Mouse (Mus musculus): ENCODE results near the gene Olfr366. TPM values are rescaled to one million over a fixed set of nuclear protein-coding genes. Genes with fewer than 3 reads are reported as not detected.
"Not testable (repeated sequence)": the region's sequence is repeated elsewhere in the genome, so short reads cannot be mapped to it uniquely, and the experiment has no call there.

Olfr366 gene
- not detected in 2 replicates for polyA plus RNA-seq (2015; fragmentation: Nextera tagmentation; extraction: Ambion mirVana)

DNA sequence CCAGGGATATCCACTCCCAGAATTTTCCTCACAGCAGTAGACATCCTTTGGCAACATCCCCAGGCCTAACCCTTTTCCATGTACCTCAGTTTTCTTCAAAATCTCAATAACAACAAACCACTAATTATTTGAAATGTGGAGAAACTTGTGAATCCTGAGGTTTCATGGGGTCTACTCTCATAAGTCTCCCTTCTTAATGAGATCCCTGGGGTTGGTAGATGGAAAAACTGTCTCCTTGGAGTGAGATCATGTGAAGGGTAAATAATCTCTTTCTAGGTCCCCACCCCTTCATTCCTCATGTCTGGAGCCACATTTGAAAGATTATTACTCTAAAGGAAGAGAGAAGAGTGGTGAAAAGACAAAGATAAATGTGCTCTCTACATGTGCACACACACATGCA is at the start of gene Olfr366:
Olfr366 (plus strand) TSS at position 301 of the 400 bp plus-strand sequence.
- Histone ChIP-seq H3K9ac (no peak within 1 kb of the TSS), H3K4me3 (replicated peaks) (no peak within 1 kb of the TSS), H3K4me1 (replicated peaks) (no peaks in the 10 kb centered on the region), H3K27ac (no peak within 1 kb of the TSS), H3K4me2 (replicated peaks) (no peak within 1 kb of the TSS), H3K9me3 (no peaks in the 10 kb centered on the region), H3K27me3 (replicated peaks) (no peaks in the 10 kb centered on the region), H3K36me3 (no peaks in the 10 kb centered on the region)
- no peak for ATAC-seq

DNA sequence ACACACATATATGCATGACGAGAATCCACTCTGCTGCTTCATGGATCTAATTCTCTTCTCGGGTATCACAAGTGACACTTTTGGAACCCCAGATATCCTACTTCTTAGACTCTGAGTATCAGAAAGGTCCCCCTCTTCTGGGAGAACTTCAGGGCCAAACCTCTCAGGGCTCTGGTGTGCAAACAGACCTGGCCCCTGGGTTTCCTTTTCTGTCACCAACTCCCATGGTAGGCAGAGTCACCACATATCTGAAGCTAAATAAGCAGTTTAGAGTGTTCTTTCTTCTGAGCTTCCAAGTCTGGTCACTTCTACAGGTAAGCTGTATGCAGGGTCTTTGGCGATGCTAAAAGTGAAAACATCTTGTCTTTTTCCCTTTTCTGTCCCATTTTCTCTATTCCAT is 23.5 kb upstream of the Olfr366 start, which contains the start of gene Olfr365:
Olfr365 (plus strand) TSS at position 301 of the 400 bp plus-strand sequence.
- Histone ChIP-seq H3K9ac (no peak within 1 kb of the TSS), H3K27me3 (replicated peaks) (no peaks in the 10 kb centered on the region), H3K4me1 (replicated peaks) (no peaks in the 10 kb centered on the region), H3K36me3 (no peaks in the 10 kb centered on the region), H3K27ac (no peak within 1 kb of the TSS), H3K9me3 (no peaks in the 10 kb centered on the region), H3K4me3 (replicated peaks) (no peak within 1 kb of the TSS), H3K4me2 (replicated peaks) (no peak within 1 kb of the TSS)
- 67% methylated on average over 3 of the region's 3 CpGs for WGBS
- no peak for ATAC-seq

DNA sequence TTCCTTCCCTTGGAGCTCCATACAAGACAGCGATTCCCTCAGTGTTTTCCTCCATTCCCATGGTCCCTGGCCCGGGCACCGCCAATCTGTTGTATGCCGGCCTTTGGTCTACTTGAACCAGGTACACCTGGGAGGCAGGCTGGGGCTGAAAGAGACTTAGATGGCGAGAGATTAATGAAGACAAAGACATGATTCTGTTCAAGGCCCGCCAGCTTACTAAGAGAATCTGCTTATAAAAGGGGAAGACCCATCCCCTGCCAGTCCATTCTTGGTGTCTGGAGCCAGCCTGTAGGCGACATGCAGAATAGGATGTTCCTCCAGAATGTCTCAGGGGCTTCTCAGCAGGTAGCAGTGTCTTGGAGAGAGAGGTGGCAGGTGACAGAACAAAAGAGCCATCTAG is 50.4 kb downstream of the Olfr366 start:
- WGBS: 81% methylated on average over 7 of the region's 7 CpGs
- not testable (repeated sequence) for ATAC-seq

More for the DNA sequence above, 50.4 kb downstream of the Olfr366 start:
- H3K4me3 ChIP-seq (replicated peaks); H3K9ac ChIP-seq; H3K4me2 ChIP-seq (replicated peaks); H3K27ac ChIP-seq; H3K27me3 ChIP-seq (replicated peaks); H3K9me3 ChIP-seq; H3K36me3 ChIP-seq; H3K4me1 ChIP-seq (replicated peaks): not testable (repeated sequence)

Other genes with a start within 250 kb of the Olfr366 start
- gene Olfr357, start 217.7 kb upstream of the Olfr366 start, polyA plus RNA-seq (2015; fragmentation: Nextera tagmentation; extraction: Ambion mirVana): not detected in 2 replicates
- not detected in 2 replicates for gene Olfr358, start 202.2 kb upstream of the Olfr366 start, polyA plus RNA-seq (2015; fragmentation: Nextera tagmentation; extraction: Ambion mirVana)
- not detected in 2 replicates for gene Olfr360, start 145.8 kb upstream of the Olfr366 start, polyA plus RNA-seq (2015; fragmentation: Nextera tagmentation; extraction: Ambion mirVana)
- not detected in 2 replicates for gene Olfr361, start 122.3 kb upstream of the Olfr366 start, polyA plus RNA-seq (2015; fragmentation: Nextera tagmentation; extraction: Ambion mirVana)
- not detected in 2 replicates for gene Olfr362, start 93.7 kb upstream of the Olfr366 start, polyA plus RNA-seq (2015; fragmentation: Nextera tagmentation; extraction: Ambion mirVana)
- gene Olfr364-ps1, start 72.3 kb upstream of the Olfr366 start, polyA plus RNA-seq (2015; fragmentation: Nextera tagmentation; extraction: Ambion mirVana): not detected in 2 replicates
- not detected in 2 replicates for gene Olfr365, start 23.4 kb upstream of the Olfr366 start, polyA plus RNA-seq (2015; fragmentation: Nextera tagmentation; extraction: Ambion mirVana)
- gene Olfr368, start 114.9 kb downstream of the Olfr366 start, polyA plus RNA-seq (2015; fragmentation: Nextera tagmentation; extraction: Ambion mirVana): not detected in 2 replicates
- gene Pdcl, start 147.8 kb downstream of the Olfr366 start, polyA plus RNA-seq (2015; fragmentation: Nextera tagmentation; extraction: Ambion mirVana): 31.8 and 36.8 TPM in 2 replicates
- gene Rc3h2, start 211.3 kb downstream of the Olfr366 start, polyA plus RNA-seq (2015; fragmentation: Nextera tagmentation; extraction: Ambion mirVana): 10.8 and 12.1 TPM in 2 replicates
- gene Zbtb26, start 231.6 kb downstream of the Olfr366 start, polyA plus RNA-seq (2015; fragmentation: Nextera tagmentation; extraction: Ambion mirVana): 5.2 and 5.5 TPM in 2 replicates
- gene Zbtb6, start 231.6 kb downstream of the Olfr366 start, polyA plus RNA-seq (2015; fragmentation: Nextera tagmentation; extraction: Ambion mirVana): 4.9 and 6.1 TPM in 2 replicates
- 28.9 and 32.5 TPM in 2 replicates for gene Rabgap1, start 231.7 kb downstream of the Olfr366 start, polyA plus RNA-seq (2015; fragmentation: Nextera tagmentation; extraction: Ambion mirVana)